8 mouse cellular contexts compared by ENCODE assay signal in genomic region chr11:74926388-74927005, GRCm38 (mm10). TPM values are rescaled to one million over a fixed set of nuclear protein-coding genes. Genes with fewer than 3 reads are reported as not detected.
DNase-seq lines count a peak whose midpoint lies in the region; ATAC-seq and TF ChIP-seq lines count a peak whose summit lies in the region.

No protein-coding gene starts in this region.

- H3K9me3 ChIP-seq in ES-E14 (ENCODE audit: control insufficient read depth, insufficient read depth, low read depth, low read length): no peaks in the 10 kb centered on the region
- H3K9me3 ChIP-seq in embryonic facial prominence, embryonic 15.5 days (replicated peaks): no peaks in the 10 kb centered on the region
- H3K9me3 ChIP-seq in limb, embryonic 13.5 days: no peaks in the 10 kb centered on the region
- H3K9me3 ChIP-seq in midbrain, embryonic 16.5 days (replicated peaks; ENCODE audit: control insufficient read depth, low read length, poor library complexity, severe bottlenecking): no peaks in the 10 kb centered on the region

- H3K27ac ChIP-seq in ES-E14 (ENCODE audit: insufficient read depth, low read depth, low read length, poor library complexity, severe bottlenecking): peak overlapping the region; percentile 93; the same call in 1 of the 2 replicates
- peak overlapping the region; percentile 99 for H3K27ac ChIP-seq in embryonic facial prominence, embryonic 15.5 days (replicated peaks)
- H3K27ac ChIP-seq in limb, embryonic 13.5 days: peak overlapping the region; percentile 96
- peak overlapping the region; percentile 96 for H3K27ac ChIP-seq in midbrain, embryonic 16.5 days (ENCODE audit: low read length)

- peaks cover 2 to 5% of the 10 kb centered on the region in 2 experiments; a peak in 3 of 4 replicates for H3K4me1 ChIP-seq in ES-E14 (ENCODE audit: control insufficient read depth in 2 of 2, insufficient read depth in 2 of 2, low read length in 2 of 2, poor library complexity in 1 of 2)
- peaks cover 18% of the 10 kb centered on the region for H3K4me1 ChIP-seq in embryonic facial prominence, embryonic 15.5 days
- peaks cover 24% of the 10 kb centered on the region for H3K4me1 ChIP-seq in limb, embryonic 13.5 days
- H3K4me1 ChIP-seq in midbrain, embryonic 16.5 days (ENCODE audit: control insufficient read depth, insufficient read depth, low read length): peaks cover 20% of the 10 kb centered on the region

- WGBS in embryonic facial prominence, embryonic 15.5 days: 6% methylated on average over 11 of the region's 11 CpGs
- 6% methylated on average over 11 of the region's 11 CpGs for WGBS in limb, embryonic 13.5 days
- WGBS in midbrain, embryonic 16.5 days: 8% methylated on average over 11 of the region's 11 CpGs

- DNase-seq in A20 (ENCODE audit: low read depth, low spot score): peak; percentile 56
- no peak for DNase-seq in ES-E14 (ENCODE audit: low read depth, low spot score)
- DNase-seq in layer of hippocampus, postnatal 25 days (ENCODE audit: extremely low spot score in 1 of 2, low spot score in 1 of 2): no peak
- DNase-seq in ovary, adult 18-20 months (ENCODE audit: low spot score): no peak

- peak overlapping the region; percentile 94 to 95 for H3K4me3 ChIP-seq in ES-E14 (ENCODE audit: insufficient read depth in 1 of 2, low read depth in 1 of 2, low read length in 2 of 2, poor library complexity in 1 of 2, severe bottlenecking in 1 of 2)
- H3K4me3 ChIP-seq in embryonic facial prominence, embryonic 15.5 days (replicated peaks): peak overlapping the region; percentile 94
- H3K4me3 ChIP-seq in limb, embryonic 13.5 days: peak overlapping the region; percentile 94
- peak overlapping the region; percentile 97 for H3K4me3 ChIP-seq in midbrain, embryonic 16.5 days (ENCODE audit: low read depth, low read length)

- H3K36me3 ChIP-seq in ES-E14 (ENCODE audit: control insufficient read depth, insufficient read depth, low read length, poor library complexity, severe bottlenecking): peaks cover 1% of the 10 kb centered on the region; the same call in 1 of the 2 replicates
- peaks cover 12% of the 10 kb centered on the region; the same call in 1 of the 2 replicates for H3K36me3 ChIP-seq in embryonic facial prominence, embryonic 15.5 days
- peaks cover 23% of the 10 kb centered on the region for H3K36me3 ChIP-seq in limb, embryonic 13.5 days
- no peaks in the 10 kb centered on the region; the same call in 1 of the 2 replicates for H3K36me3 ChIP-seq in midbrain, embryonic 16.5 days (ENCODE audit: control insufficient read depth, insufficient read depth, low read length)

- no peaks in the 10 kb centered on the region for H3K27me3 ChIP-seq in embryonic facial prominence, embryonic 15.5 days
- H3K27me3 ChIP-seq in limb, embryonic 13.5 days: no peaks in the 10 kb centered on the region
- H3K27me3 ChIP-seq in midbrain, embryonic 16.5 days (ENCODE audit: control insufficient read depth, insufficient read depth, low read depth, low read length): no peaks in the 10 kb centered on the region

- peak overlapping the region; percentile 53 for H3K4me2 ChIP-seq in embryonic facial prominence, embryonic 15.5 days (replicated peaks)
- peak overlapping the region; percentile 72 for H3K4me2 ChIP-seq in limb, embryonic 13.5 days (replicated peaks)
- H3K4me2 ChIP-seq in midbrain, embryonic 16.5 days (ENCODE audit: low read length): peak overlapping the region; percentile 55

- ATAC-seq in embryonic facial prominence, embryonic 15.5 days (ENCODE audit: insufficient number of reproducible peaks, low FRiP score, low TSS enrichment, low read depth): no peak
- ATAC-seq in hematopoietic stem cell, adult 5-6 weeks (replicated peaks in 1 of 2; ENCODE audit: insufficient read depth in 1 of 2, low FRiP score in 2 of 2, low TSS enrichment in 1 of 2, low read depth in 1 of 2, poor library complexity in 2 of 2, severe bottlenecking in 2 of 2): peak; percentile 17 to 26; a peak in 1 of 4 replicates
- peak; percentile 16; the same call in 1 of the 2 replicates for ATAC-seq in limb, embryonic 13.5 days (ENCODE audit: low FRiP score, low read depth)
- no peak for ATAC-seq in midbrain, embryonic 16.5 days

- peak overlapping the region; percentile 96 for H3K9ac ChIP-seq in ES-E14 (ENCODE audit: insufficient read depth, low read depth, low read length, poor library complexity, severe bottlenecking)
- H3K9ac ChIP-seq in embryonic facial prominence, embryonic 15.5 days: peak overlapping the region; percentile 94
- peak overlapping the region; percentile 95 for H3K9ac ChIP-seq in limb, embryonic 13.5 days
- H3K9ac ChIP-seq in midbrain, embryonic 16.5 days (ENCODE audit: low read depth, low read length): peak overlapping the region; percentile 98

- in situ Hi-C loops in ES-E14 (cut with MboI; ENCODE audit: low sequenced_read_pairs in 2 of 2, unreplicated experiment in 2 of 2): no loop called here

TF ChIP-seq in ES-E14, 5 proteins besides CTCF, POLR2A, EP300 and RAD21:
- TF ChIP-seq ZNF384 (IDR thresholded peaks at IDR 0.05; ENCODE audit: low read depth, low read length): no peak
- no peak for TF ChIP-seq HCFC1 (IDR thresholded peaks at IDR 0.05; ENCODE audit: borderline replicate concordance, insufficient read depth, low read length)
- no peak for TF ChIP-seq CHD2 (IDR thresholded peaks at IDR 0.05; ENCODE audit: low read depth, low read length)
- no peak for TF ChIP-seq MAFK (IDR thresholded peaks at IDR 0.05; ENCODE audit: insufficient read depth, low read depth, low read length)
- no peak for TF ChIP-seq ZC3H11A (IDR thresholded peaks at IDR 0.05; ENCODE audit: borderline replicate concordance, low read depth, low read length)
TF ChIP-seq in ES-E14: peak in this region for 0.

RNA-seq across cellular contexts. Expression of gene Srr, which starts 0.7 kb away (rescaled TPM):
- total RNA-seq in ES-E14 (2012; rRNA removed): 2.9 and 3.8 TPM in 2 replicates
- 26.9 and 29.6 TPM in 2 replicates for polyA plus RNA-seq in embryonic facial prominence, embryonic 15.5 days (2015; fragmentation: Nextera tagmentation; extraction: Ambion mirVana)
- 8.5 and 9.0 TPM in 2 replicates for total RNA-seq in hematopoietic stem cell, adult 5-6 weeks (2017)
- 29.2 and 30.3 TPM in 2 replicates for polyA plus RNA-seq in limb, embryonic 13.5 days (2015; fragmentation: Nextera tagmentation; extraction: Ambion mirVana)
- 40.9 and 44.2 TPM in 2 replicates for polyA plus RNA-seq in midbrain, embryonic 16.5 days (2015; fragmentation: Nextera tagmentation; extraction: Ambion mirVana)
- 100 to 1,000 TPM; 108 to 109 TPM for total RNA-seq in layer of hippocampus, postnatal 25 days (2021)

RNA-seq across cellular contexts. Expression of gene Smg6, which starts 0.9 kb away (rescaled TPM):
- 18.2 and 19.9 TPM in 2 replicates for total RNA-seq in ES-E14 (2012; rRNA removed)
- 17.5 and 18.1 TPM in 2 replicates for polyA plus RNA-seq in embryonic facial prominence, embryonic 15.5 days (2015; fragmentation: Nextera tagmentation; extraction: Ambion mirVana)
- total RNA-seq in hematopoietic stem cell, adult 5-6 weeks (2017): 59.6 and 87.5 TPM in 2 replicates
- 21.9 and 22.4 TPM in 2 replicates for polyA plus RNA-seq in limb, embryonic 13.5 days (2015; fragmentation: Nextera tagmentation; extraction: Ambion mirVana)
- 14.6 and 17.4 TPM in 2 replicates for polyA plus RNA-seq in midbrain, embryonic 16.5 days (2015; fragmentation: Nextera tagmentation; extraction: Ambion mirVana)
- total RNA-seq in layer of hippocampus, postnatal 25 days (2021): 10 to 100 TPM; 27.9 to 31.2 TPM

RNA-seq across cellular contexts. Expression of gene Tsr1, which starts 28.6 kb away (rescaled TPM):
- 110 and 125 TPM in 2 replicates for total RNA-seq in ES-E14 (2012; rRNA removed)
- polyA plus RNA-seq in embryonic facial prominence, embryonic 15.5 days (2015; fragmentation: Nextera tagmentation; extraction: Ambion mirVana): 41.2 and 41.8 TPM in 2 replicates
- 80.9 and 87.1 TPM in 2 replicates for total RNA-seq in hematopoietic stem cell, adult 5-6 weeks (2017)
- 44.8 and 45.6 TPM in 2 replicates for polyA plus RNA-seq in limb, embryonic 13.5 days (2015; fragmentation: Nextera tagmentation; extraction: Ambion mirVana)
- 27.6 and 30.2 TPM in 2 replicates for polyA plus RNA-seq in midbrain, embryonic 16.5 days (2015; fragmentation: Nextera tagmentation; extraction: Ambion mirVana)
- total RNA-seq in layer of hippocampus, postnatal 25 days (2021): 10 to 100 TPM; 32.6 to 32.9 TPM

RNA-seq across cellular contexts. Expression of gene Sgsm2, which starts 29.6 kb away (rescaled TPM):
- 10.4 and 16.5 TPM in 2 replicates for total RNA-seq in ES-E14 (2012; rRNA removed)
- polyA plus RNA-seq in embryonic facial prominence, embryonic 15.5 days (2015; fragmentation: Nextera tagmentation; extraction: Ambion mirVana): 5.8 and 6.8 TPM in 2 replicates
- 4.6 and 5.6 TPM in 2 replicates for total RNA-seq in hematopoietic stem cell, adult 5-6 weeks (2017)
- 4.5 and 6.0 TPM in 2 replicates for polyA plus RNA-seq in limb, embryonic 13.5 days (2015; fragmentation: Nextera tagmentation; extraction: Ambion mirVana)
- polyA plus RNA-seq in midbrain, embryonic 16.5 days (2015; fragmentation: Nextera tagmentation; extraction: Ambion mirVana): 30.3 and 31.8 TPM in 2 replicates
- total RNA-seq in layer of hippocampus, postnatal 25 days (2021): 10 to 100 TPM; 82.9 to 86.4 TPM

Comparison
In these comparisons a context has a peak if more than half of its experiments do, and no peak if none do; other contexts are left out.
1. ATAC-seq: peak in hematopoietic stem cell, adult 5-6 weeks (2 of 2) and limb, embryonic 13.5 days (single experiment); none in embryonic facial prominence, embryonic 15.5 days (single experiment) and midbrain, embryonic 16.5 days (single experiment).
2. RNA of gene Srr, which starts 0.7 kb away (total RNA-seq): 108 to 109 TPM in layer of hippocampus, postnatal 25 days; 8.5 to 9.0 TPM in hematopoietic stem cell, adult 5-6 weeks and 2.9 to 3.8 TPM in ES-E14; every median in the first group is over 10 times any median in the second.
3. Peak in every context shown above with its lines, with median percentiles within 50 percentile points of each other: H3K27ac ChIP-seq, H3K4me3 ChIP-seq, H3K9ac ChIP-seq and H3K4me2 ChIP-seq.